Mouse (Mus musculus): ENCODE results near the gene Tpo.

Tpo gene

DNA sequence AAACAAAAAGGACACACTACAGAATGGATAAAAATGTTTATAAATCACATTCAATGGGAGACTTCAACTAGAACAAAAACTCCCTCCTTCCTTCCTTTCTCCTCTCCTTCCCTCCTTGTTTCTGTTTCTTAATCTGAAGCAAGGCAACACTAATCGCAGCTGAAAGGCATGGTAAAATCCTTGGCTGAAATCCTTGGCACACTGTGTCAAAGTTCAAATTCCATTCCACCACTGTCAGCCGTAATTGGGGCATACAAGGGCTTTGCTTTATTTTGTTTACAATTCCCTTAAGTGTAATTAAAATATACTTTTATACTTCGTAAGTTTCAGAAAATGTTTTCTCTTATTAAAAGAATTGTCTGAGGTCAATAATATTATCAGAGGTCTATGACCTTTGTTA is 108.9 kb downstream of the Tpo start:
- in situ Hi-C loops (cut with MseI, MboI): no loop called here

- in situ Hi-C loops (cut with MseI, MboI): no loop called here
Observed at GRCm38 (mm10) chr12:30020447-30020846, 112.0 kb downstream of the Tpo start.

DNA sequence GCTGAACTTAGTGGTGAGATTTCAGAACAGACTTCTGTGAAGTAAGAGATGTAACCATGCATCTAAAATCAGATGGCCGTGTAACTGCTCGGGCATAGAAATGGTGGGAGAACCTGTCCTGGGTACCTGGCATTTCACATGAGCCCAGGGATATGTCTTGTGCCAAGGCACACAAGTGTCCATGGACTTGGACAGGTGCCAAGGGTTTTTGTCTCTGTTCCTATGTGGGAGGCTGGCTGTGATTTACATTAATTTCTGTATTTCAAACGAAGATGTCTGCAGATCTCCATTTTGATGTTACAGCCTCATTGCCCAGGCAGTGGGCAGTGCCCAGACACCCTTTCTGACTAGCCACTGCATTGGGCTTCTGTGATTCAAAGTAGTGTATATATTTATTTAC is 115.3 kb downstream of the Tpo start:
- in situ Hi-C loops (cut with MseI, MboI): no loop called here

GRCm38 (mm10) chr12:30015501-30015900 is 116.9 kb downstream of the Tpo start:
- in situ Hi-C loops (cut with MseI, MboI): no loop called here

- in situ Hi-C loops (cut with MseI, MboI): no loop called here
Observed at GRCm38 (mm10) chr12:30008741-30009140, 123.7 kb downstream of the Tpo start.

DNA sequence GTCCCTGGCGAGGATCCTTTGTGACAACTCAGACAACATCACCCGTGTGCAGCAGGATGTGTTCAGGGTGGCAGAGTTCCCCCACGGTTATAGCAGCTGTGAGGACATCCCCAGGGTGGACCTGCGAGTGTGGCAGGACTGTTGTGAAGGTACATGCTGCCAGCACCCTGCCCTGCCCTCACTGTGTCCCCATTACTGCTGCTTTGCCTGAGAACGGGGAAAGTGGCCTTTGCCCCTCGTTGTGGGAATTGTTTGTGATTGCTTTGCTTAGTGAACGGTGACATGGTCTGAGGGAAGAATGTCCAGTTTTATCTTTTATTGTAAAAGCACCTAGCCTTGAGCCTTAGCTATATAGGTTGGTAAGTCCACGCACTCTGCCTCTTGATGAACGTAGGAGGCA is 125.8 kb downstream of the Tpo start:
- in situ Hi-C loops (cut with MseI, MboI): no loop called here
